Mouse (Mus musculus) layer of hippocampus, adult 8-10 months (tissue): Measurements from ENCODE around the gene Mag. TPM values are rescaled to one million over a fixed set of nuclear protein-coding genes. Genes with fewer than 3 reads are reported as not detected.
"Not testable (repeated sequence)": the region's sequence is repeated elsewhere in the genome, so short reads cannot be mapped to it uniquely, and the experiment has no call there.

ENCODE experiments used
- DNase-seq, 2 experiments: peaks; one replicate each; pipeline ENCODE4 v3.0.0; 2022; ENCODE audit warnings: low spot score in 2 of 2
- total RNA-seq, 4 experiments: library from RNA; stranded (reverse); gene quantifications; 2 replicates each; pipeline ENCODE4 v1.2.4; 2022

Gene Mag
- total RNA-seq, 4 experiments from 2014 or later, result 151 to 226 (median 183) TPM

DNA sequence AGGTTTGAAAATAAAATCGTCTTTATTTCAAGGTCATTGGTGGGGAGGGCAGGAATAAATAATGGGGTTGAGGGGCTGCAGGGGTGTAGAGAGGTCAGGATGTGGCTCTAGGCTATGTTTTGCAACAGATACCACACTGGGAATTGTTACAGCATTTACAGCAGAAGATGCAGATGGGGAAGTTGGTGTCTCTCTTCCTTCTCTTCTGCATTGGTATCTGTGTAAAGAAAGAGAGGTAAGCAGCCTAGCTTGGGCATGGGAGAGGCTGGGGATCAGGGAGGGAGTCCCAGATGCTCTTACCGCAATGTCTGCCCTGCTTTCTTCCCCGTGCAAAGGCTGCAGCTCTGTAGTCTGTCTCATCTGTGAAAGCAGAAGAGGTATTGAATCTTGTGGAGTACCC, 27.7 kb upstream of the Mag start:
- not testable (repeated sequence) for DNase-seq

DNA sequence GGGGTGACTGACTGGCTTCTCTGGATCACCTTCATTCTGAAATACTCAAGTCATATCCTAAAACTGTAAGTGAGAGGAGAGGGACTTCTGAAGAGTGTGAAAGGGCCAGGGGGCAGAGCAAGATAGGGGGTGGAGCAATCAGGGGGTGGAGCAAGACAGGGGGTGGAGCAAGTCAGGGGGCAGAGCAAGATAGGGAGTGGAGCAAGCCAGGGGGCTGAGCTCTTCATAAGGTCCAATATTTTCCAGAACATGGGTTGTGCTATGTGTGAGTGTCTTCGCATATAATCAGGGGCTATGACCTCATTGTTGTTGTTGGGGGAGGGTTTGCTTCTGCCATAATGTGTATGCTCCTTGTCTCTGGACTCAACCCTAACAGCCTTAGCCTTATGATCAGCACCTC, 25.4 kb upstream of the Mag start:
- not testable (repeated sequence) for DNase-seq

DNA sequence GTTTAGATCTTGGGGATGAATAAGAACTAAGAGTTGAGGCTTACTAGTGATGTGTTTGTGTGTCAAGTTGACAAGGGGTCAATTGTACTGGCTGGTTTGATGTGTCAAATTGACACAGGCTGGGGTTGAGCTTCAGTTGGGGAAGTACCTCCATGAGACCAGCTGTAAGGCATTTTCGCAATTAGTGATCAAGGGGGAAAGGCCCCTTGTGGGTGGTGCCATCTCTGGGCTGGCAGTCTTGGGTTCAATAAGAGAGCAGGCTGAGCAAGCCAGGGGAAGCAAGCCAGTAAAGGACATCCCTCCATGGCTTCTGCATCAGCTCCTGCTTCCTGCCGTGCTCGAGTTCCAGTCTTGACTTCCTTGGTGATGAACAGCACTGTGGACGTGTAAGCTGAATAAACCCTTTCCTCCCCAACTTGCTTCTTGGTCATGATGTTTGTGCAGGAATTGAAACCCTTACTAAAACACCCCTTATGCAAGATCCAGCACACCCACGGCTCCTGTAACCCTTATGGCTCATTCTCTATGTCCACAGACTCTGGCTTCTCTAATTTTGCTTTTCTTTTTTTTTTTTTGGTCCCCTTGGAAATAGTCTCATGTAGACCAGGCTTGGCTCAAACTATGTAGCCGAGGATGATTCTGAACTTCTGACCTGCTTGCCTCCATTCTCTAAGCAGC, 20.9 kb upstream of the Mag start:
- DNase-seq, result not testable (repeated sequence)

- DNase-seq, result not testable (repeated sequence)
These were observed 9.9 kb upstream of the Mag start, which contains the start of gene Hamp2 for GRCm38 (mm10) chr7:30924581-30924980. Gene Hamp2 (minus strand): TSS chr7:30924681.

DNA sequence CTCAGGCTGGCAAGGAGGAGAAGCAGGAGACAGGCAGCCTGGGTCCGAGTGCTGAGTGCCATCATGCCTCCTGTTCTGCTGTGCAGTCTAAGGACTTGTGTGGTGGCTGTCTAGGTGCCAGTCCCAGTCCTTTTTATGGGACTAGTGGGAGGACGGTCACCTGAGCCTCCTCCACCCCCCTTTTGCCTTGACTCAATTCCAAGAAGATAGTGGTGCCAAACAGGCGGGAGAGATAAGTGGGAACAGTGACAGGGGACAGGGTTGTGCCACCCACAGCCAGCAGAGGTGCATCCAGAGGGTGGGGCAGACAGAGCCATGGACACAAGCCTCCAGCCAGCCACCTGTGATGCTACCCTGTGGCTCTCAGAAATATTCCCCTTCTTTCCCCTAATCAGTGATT, 9.4 kb upstream of the Mag start:
- no peak for DNase-seq

- DNase-seq, result not testable (repeated sequence)
These were observed 7.8 kb upstream of the Mag start for GRCm38 (mm10) chr7:30922490-30922889.

DNA sequence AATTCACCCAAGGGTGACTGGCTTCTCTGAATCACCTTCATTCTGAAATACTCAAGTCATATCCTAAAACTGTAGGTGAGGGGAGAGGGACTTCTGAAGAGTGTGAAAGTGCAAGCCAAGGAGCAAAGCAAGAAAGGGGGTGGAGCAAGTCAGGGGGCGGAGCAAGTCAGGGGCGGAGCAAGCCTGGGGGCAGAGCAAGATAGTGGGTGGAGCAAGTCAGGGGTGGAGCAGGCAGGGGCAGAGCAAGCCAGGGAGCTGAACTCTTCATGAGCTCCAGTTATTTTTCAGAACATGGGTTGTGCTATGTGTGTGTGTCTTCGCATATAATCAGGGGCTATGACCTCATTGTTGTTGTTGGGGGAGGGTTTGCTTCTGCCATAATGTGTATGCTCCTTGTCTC, 5.5 kb upstream of the Mag start:
- DNase-seq, result no peak

GRCm38 (mm10) chr7:30917219-30917618, 2.5 kb upstream of the Mag start:
- no peak for DNase-seq

- DNase-seq, result peak in 1 of 2 experiments; percentile 47
These were observed 2.0 kb upstream of the Mag start for GRCm38 (mm10) chr7:30916713-30917112.

DNA sequence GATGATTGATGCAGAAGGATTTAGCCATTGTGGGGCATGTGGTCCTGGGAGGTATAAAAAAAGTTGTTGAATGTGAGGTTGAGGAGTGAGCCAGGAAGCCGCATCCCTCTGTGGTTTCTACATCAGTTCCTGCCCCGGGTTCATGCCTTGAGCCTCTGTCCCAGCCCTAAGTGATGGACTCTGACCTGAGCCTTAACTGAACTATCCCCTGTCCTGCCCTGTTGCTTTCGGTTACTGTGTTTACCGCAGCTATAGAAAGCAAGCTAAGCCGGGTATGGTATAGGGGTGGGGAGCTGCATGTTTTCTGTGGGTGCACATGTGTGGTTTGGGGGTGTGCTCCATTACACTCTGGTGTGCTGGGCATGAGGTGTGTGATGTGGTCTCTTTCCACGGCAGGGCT, 4.9 kb downstream of the Mag start:
- no peak for DNase-seq

- DNase-seq, result no peak
These were observed 5.7 kb downstream of the Mag start for GRCm38 (mm10) chr7:30908992-30909431.

DNA sequence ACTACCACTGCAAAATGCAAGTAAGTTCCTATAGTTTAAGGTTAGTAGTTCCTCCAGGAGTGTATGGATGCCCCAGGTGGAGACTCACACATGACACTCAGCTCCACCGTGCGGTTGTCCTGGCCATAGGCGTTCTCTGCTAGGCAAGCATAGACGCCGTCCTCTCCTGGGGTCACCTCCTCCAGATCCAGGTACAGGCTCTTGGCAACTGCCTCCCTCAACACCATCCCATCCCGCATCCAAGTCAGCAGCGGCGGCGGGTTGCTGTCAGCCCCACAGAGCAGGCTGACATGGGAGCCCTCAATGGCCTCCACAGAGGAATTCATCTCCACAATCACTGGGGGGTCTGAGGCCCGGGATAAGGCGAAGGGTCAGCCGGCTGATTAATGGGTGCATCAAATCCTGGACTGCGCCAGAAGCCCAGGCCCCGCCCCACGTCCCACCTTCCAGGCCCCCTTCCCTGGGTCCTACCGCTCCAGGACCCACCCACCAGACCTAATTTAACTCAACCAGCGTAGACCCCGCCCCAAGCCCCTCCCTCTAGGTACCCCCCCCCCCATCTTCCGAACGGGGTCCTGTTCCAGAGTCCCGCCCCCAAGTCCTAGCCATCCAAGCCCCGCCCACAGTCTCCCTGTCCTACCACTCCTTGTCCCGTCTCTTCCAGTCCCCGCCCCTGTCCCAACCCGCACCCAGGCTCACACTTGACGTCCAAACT, 6.2 kb downstream of the Mag start:
- no peak for DNase-seq

DNA sequence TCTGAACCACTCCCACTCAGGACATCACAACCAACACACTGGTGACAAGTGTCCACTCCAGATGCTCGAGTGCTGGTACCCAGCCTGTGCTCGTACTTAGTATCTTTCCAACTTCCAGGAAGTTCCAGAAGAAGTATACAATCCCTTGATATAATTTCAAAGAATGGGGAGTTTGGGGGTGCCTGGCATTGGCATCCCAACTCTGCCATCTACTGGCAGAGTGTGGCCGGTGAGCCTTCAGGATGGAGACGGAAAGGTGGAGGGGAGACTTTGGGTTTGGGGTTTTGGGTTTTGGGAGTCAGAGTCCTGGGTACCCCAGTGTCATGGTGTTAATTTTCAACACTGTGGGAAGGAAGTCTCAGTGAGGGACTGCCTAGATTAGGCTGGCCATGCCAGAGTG, 10.6 kb downstream of the Mag start:
- DNase-seq, result no peak

DNA sequence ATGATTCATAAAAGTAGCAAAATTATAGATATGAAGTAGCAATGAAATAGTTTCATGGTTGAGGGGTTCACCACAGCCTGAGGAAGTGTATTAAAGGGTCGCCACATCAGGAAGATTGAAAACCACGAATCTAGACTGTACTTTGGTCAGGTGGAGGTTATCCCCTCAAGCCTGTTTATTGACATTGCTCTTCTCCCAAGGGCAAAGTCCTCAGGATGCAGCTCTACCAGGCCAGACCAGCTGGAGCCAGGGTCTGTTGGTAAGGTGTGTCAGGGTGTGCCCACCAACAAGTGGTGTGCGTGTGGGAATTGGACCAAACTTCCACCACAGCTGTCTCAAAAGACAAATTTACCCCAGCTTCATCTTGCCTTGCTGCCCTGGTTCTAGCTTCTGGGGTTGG, 19.5 kb downstream of the Mag start:
- no peak for DNase-seq

DNA sequence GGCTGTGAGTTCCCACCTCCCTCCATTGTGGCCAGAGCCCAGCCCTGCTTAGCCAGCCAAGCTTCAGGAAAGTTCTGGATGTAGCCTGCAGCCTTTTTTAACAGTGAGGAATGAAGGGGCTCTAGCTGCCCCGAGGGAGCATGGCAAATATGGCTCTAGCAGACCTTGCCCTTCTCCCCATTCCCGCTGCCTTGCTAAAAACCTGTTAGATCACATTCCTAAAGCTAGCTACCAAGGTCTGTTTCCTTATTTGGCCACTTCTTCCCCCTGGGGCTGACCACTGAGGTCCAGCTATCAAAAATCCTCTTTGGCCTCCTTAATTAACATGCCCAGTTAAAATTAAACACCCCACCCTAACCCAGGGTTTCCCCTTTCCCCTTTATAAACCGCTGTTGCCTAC, 22.2 kb downstream of the Mag start:
- no peak for DNase-seq

DNA sequence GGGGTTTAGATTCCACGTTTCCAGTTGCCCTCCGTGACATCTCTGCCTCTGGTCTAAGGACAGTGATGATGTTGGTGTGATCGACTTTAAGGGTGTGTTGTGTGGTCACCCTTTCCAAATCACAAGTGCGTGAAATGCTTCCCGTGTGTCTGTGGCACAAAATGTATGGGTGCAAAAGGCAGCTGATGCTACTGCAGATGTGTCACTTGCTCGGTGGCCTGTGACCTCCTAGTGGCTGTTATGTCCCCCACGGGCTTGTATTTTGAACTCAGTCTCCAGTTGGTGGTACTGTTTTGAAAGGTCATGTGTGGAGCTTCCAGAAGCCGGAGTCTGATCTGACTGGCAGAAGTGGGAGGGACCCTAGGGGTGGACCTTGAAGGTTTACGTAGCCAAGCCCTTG, 22.9 kb downstream of the Mag start:
- DNase-seq, result no peak

- no peak for DNase-seq
These were observed 24.0 kb downstream of the Mag start for GRCm38 (mm10) chr7:30890681-30891080.

GRCm38 (mm10) chr7:30888786-30889185, 25.9 kb downstream of the Mag start:
- no peak for DNase-seq

DNA sequence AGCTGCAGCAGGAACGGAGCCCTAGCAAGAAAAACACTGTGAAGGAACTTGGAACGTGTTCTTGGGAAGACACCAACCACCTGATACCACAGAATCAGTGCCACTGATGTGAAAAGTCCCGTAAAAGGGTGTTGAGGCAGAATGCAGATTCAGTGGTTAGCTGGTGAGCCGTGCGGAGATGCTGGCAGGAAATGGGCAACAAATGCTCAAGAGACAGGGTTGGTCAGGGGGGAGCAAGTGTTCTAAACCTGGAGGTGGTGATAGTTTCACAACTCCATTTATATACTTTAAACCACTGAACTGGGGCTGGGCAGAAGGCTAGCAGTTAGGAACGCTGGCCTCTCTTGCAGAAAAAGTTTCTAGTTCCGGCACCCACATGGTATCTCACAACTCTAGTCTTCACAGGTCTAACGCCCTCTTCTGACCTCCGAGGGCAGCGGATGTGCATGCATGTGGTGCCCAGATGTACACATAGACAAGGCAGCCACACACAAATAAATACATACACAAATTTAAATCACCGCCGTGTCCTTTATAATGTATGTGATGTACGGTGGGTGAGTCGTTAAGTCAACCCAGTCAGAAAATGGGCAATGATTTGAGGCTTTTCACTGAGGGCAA, 27.0 kb downstream of the Mag start:
- no peak for DNase-seq

DNA sequence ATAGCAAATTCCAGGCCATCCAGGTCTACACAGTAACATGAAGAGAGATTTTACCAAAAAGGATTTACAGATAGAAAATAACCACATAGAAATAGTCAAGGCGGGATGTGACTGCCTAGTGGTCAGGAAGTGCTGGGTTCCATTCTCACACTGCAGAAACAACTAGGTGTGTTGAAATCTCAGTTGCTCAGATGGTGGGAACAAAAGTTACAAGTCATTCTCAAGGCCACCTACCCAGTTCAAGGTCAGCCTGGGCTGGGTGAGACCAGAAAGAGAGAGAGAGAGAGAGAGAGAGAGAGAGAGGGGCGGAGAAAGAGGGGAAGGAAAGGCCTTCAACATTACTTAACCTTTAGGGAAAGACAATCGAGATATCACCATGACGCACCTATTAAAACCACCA, 27.8 kb downstream of the Mag start:
- no peak for DNase-seq

- no peak for DNase-seq
These were observed 30.6 kb downstream of the Mag start for GRCm38 (mm10) chr7:30884047-30884446.

GRCm38 (mm10) chr7:30881367-30881766, 33.3 kb downstream of the Mag start:
- no peak for DNase-seq

DNA sequence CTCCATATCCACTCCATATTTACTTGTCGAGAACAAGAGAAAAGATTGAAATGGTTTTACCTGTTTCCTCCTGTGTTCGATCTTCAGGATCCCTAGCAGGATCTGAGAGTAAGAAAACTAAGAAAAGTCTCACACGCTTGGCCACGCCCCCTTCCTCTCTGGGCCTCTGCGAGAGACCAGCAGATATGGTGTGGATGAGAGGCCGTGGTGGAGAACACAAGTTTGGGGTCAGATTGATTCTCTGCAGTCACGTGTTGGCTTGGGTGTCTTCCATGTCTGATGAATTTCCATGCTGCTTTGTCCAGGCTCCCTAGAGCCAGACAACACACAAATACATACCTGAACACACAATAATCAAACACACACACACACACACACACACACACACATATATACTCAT, 34.5 kb downstream of the Mag start, which contains the start of gene Cd22:
Cd22 (minus strand) TSS at position 167 of the 400 bp plus-strand sequence.
- no peak for DNase-seq
